Mouse (Mus musculus) spleen, postnatal 36 days (tissue): ENCODE measurements around the gene Aftph.

Source experiments
- DNase-seq, 2 experiments: peaks; one replicate each; pipeline ENCODE4 v3.0.0; 2022; ENCODE audit warnings: low spot score in 2 of 2, mixed read lengths in 1 of 2

The Aftph gene

GRCm38 (mm10) chr11:20728044-20728443, 13.3 kb downstream of the Aftph start:
- no peak for DNase-seq

GRCm38 (mm10) chr11:20723572-20723971, 17.8 kb downstream of the Aftph start:
- DNase-seq, result no peak

GRCm38 (mm10) chr11:20712068-20712671, 29.2 kb downstream of the Aftph start:
- DNase-seq, result no peak

- DNase-seq, result peak; percentile 37 to 44
Observed at GRCm38 (mm10) chr11:20691000-20691399, 50.4 kb downstream of the Aftph start.

- no peak for DNase-seq
Observed at GRCm38 (mm10) chr11:20681679-20682078, 59.7 kb downstream of the Aftph start.

GRCm38 (mm10) chr11:20680781-20681180, 60.6 kb downstream of the Aftph start:
- DNase-seq, result no peak

GRCm38 (mm10) chr11:20679396-20679795, 62.0 kb downstream of the Aftph start:
- DNase-seq, result no peak

- DNase-seq, result no peak
Observed at GRCm38 (mm10) chr11:20672513-20672912, 68.9 kb downstream of the Aftph start.

- DNase-seq, result no peak
Observed at GRCm38 (mm10) chr11:20671789-20672392, 69.5 kb downstream of the Aftph start.

GRCm38 (mm10) chr11:20664878-20665277, 76.5 kb downstream of the Aftph start:
- no peak for DNase-seq

- DNase-seq, result no peak
Observed at GRCm38 (mm10) chr11:20663580-20664198, 77.7 kb downstream of the Aftph start.

GRCm38 (mm10) chr11:20662811-20663210, 78.6 kb downstream of the Aftph start:
- DNase-seq, result no peak

- peak; percentile 37 to 46 for DNase-seq
Observed at GRCm38 (mm10) chr11:20661652-20662051, 79.7 kb downstream of the Aftph start.

GRCm38 (mm10) chr11:20660111-20661097, 81.0 kb downstream of the Aftph start:
- DNase-seq, result no peak

GRCm38 (mm10) chr11:20659094-20659493, 82.3 kb downstream of the Aftph start:
- DNase-seq, result no peak

- DNase-seq, result no peak
Observed at GRCm38 (mm10) chr11:20656711-20657057, 84.7 kb downstream of the Aftph start.

- no peak for DNase-seq
Observed at GRCm38 (mm10) chr11:20655795-20656710, 85.3 kb downstream of the Aftph start.

GRCm38 (mm10) chr11:20651166-20651565, 90.2 kb downstream of the Aftph start:
- DNase-seq, result no peak

GRCm38 (mm10) chr11:20650006-20650639, 91.3 kb downstream of the Aftph start:
- DNase-seq, result no peak

- DNase-seq, result no peak
Observed at GRCm38 (mm10) chr11:20649477-20649876, 91.9 kb downstream of the Aftph start.
